22 mouse cellular contexts compared by ENCODE assay signal in the genomic region with DNA sequence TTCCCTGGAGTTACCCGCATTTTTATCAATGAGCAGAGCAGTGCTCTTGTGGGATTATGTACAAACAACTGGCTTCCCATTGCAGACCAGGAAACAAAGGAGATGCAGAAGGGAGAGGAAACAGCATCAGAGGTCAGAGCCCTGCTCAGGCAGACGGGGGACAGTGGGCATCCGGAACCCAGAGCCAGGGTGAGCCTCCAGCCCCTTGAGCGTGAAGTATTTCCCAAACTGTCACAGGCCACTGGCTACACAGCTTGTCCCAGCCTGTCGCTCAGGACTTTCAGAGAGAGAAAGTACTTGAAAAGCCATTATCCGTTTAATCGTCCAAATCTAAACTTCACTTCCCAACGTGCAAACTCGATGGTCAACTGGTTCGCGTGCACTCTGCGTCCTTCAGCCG.
DNase-seq lines count a peak whose midpoint lies in the region; ATAC-seq and TF ChIP-seq lines count a peak whose summit lies in the region.
"Had no signal": no experiment of that assay in that cellular context is flagged by ENCODE, and none has a peak within 500 bp of the region (broad histone marks: within the 10 kb centered on the region; RNA-seq: fewer than 3 reads in every experiment).

No protein-coding gene starts in this region.

- H3K4me1 ChIP-seq in hindbrain, embryonic 10.5 days (replicated peaks), result peaks cover 38% of the 10 kb centered on the region
- H3K4me1 ChIP-seq in hindbrain, embryonic 13.5 days (replicated peaks), result peaks cover 28% of the 10 kb centered on the region
- peaks cover 22% of the 10 kb centered on the region for H3K4me1 ChIP-seq in kidney, embryonic 15.5 days
- 0 out of 2 replicates have a peak, but pooled peaks cover 3% of the 10 kb centered on the region for H3K4me1 ChIP-seq in kidney, postnatal 0 days (replicated peaks; ENCODE audit: insufficient read depth, low read length)
- H3K4me1 ChIP-seq in midbrain, embryonic 11.5 days (ENCODE audit: control insufficient read depth, insufficient read depth, low read length), result peaks cover 14% of the 10 kb centered on the region
- H3K4me1 ChIP-seq in midbrain, embryonic 16.5 days (ENCODE audit: control insufficient read depth, insufficient read depth, low read length), result peaks cover 21% of the 10 kb centered on the region; the same call in 1 of the 2 replicates
- H3K4me1 ChIP-seq: embryonic facial prominence, embryonic 13.5 days; embryonic facial prominence, embryonic 15.5 days had no signal

- no peak for TF ChIP-seq CTCF in kidney, postnatal 0 days (IDR thresholded peaks at IDR 0.05; ENCODE audit: low read depth)

- no peak for ATAC-seq in hindbrain, embryonic 13.5 days (ENCODE audit: low FRiP score)
- ATAC-seq in kidney, embryonic 15.5 days (replicated peaks; ENCODE audit: low FRiP score), result peak; percentile 77
- peak; percentile 66; the same call in 1 of the 2 replicates for ATAC-seq in kidney, postnatal 0 days (replicated peaks; ENCODE audit: low FRiP score, low read depth)
- ATAC-seq in midbrain, embryonic 11.5 days (ENCODE audit: low FRiP score), result peak; percentile 23; the same call in 1 of the 2 replicates
- ATAC-seq in midbrain, embryonic 16.5 days, result no peak
- ATAC-seq: forebrain, embryonic 16.5 days had no signal

- H3K9ac ChIP-seq in hindbrain, embryonic 13.5 days, result no peak overlapping the region
- no peak overlapping the region for H3K9ac ChIP-seq in kidney, embryonic 15.5 days
- no peak overlapping the region for H3K9ac ChIP-seq in kidney, postnatal 0 days (ENCODE audit: low read depth, low read length)
- no peak overlapping the region for H3K9ac ChIP-seq in midbrain, embryonic 11.5 days (ENCODE audit: low read length)
- H3K9ac ChIP-seq in midbrain, embryonic 16.5 days (ENCODE audit: low read depth, low read length), result no peak overlapping the region
- H3K9ac ChIP-seq: embryonic facial prominence, embryonic 13.5 days; embryonic facial prominence, embryonic 15.5 days had no signal

- H3K4me2 ChIP-seq in hindbrain, embryonic 13.5 days, result no peak overlapping the region
- H3K4me2 ChIP-seq in kidney, embryonic 15.5 days, result no peak overlapping the region
- no peak overlapping the region for H3K4me2 ChIP-seq in kidney, postnatal 0 days (ENCODE audit: low read length)
- no peak overlapping the region for H3K4me2 ChIP-seq in midbrain, embryonic 11.5 days
- no peak overlapping the region for H3K4me2 ChIP-seq in midbrain, embryonic 16.5 days (ENCODE audit: low read length)
- H3K4me2 ChIP-seq: embryonic facial prominence, embryonic 13.5 days; embryonic facial prominence, embryonic 15.5 days had no signal

- peaks cover 13% of the 10 kb centered on the region; the same call in 1 of the 2 replicates for H3K27me3 ChIP-seq in hindbrain, embryonic 10.5 days (ENCODE audit: insufficient read depth, poor library complexity, severe bottlenecking)
- H3K27me3 ChIP-seq in hindbrain, embryonic 13.5 days, result 0 out of 2 replicates have a peak, but pooled peaks cover 5% of the 10 kb centered on the region
- H3K27me3 ChIP-seq in kidney, embryonic 15.5 days, result no peaks in the 10 kb centered on the region
- H3K27me3 ChIP-seq in kidney, postnatal 0 days (ENCODE audit: insufficient read depth, low read length), result no peaks in the 10 kb centered on the region
- H3K27me3 ChIP-seq in midbrain, embryonic 11.5 days (ENCODE audit: control insufficient read depth, insufficient read depth, low read length), result no peaks in the 10 kb centered on the region; the same call in 1 of the 2 replicates
- no peaks in the 10 kb centered on the region for H3K27me3 ChIP-seq in midbrain, embryonic 16.5 days (ENCODE audit: control insufficient read depth, insufficient read depth, low read depth, low read length)

- DNase-seq in hindbrain, embryonic 10.5 days (ENCODE audit: low spot score), result no peak
- DNase-seq in kidney, postnatal 36 days, result no peak
- peak; percentile 33 for DNase-seq in kidney, postnatal 0 days (ENCODE audit: low spot score)
- no peak for DNase-seq in kidney, adult 9 months
- DNase-seq in midbrain, embryonic 11.5 days (ENCODE audit: low spot score, missing footprints), result no peak
- DNase-seq: adrenal gland, adult 2 months; adrenal gland, postnatal 10 days; adrenal gland, postnatal 25 days; cerebellum, adult 11 months; cerebellum, adult 18-20 months; cerebellum, adult 8-10 months; cerebellum, adult 9-11 months; cerebellum, postnatal 14 days; cerebellum, postnatal 36 days; embryo, embryonic 11 days had no signal

- no peak overlapping the region for H3K4me3 ChIP-seq in hindbrain, embryonic 10.5 days
- no peak overlapping the region for H3K4me3 ChIP-seq in hindbrain, embryonic 13.5 days
- H3K4me3 ChIP-seq in kidney, embryonic 15.5 days (replicated peaks), result no peak overlapping the region
- no peak overlapping the region for H3K4me3 ChIP-seq in kidney, postnatal 0 days (replicated peaks; ENCODE audit: low read depth, low read length)
- no peak overlapping the region for H3K4me3 ChIP-seq in midbrain, embryonic 11.5 days (ENCODE audit: low read depth, low read length)
- H3K4me3 ChIP-seq in midbrain, embryonic 16.5 days (ENCODE audit: low read depth, low read length), result no peak overlapping the region
- H3K4me3 ChIP-seq: embryonic facial prominence, embryonic 13.5 days; embryonic facial prominence, embryonic 15.5 days; erythroblast, embryonic 14.5 days had no signal

- H3K9me3 ChIP-seq in hindbrain, embryonic 10.5 days, result no peaks in the 10 kb centered on the region
- H3K9me3 ChIP-seq in hindbrain, embryonic 13.5 days, result no peaks in the 10 kb centered on the region
- no peaks in the 10 kb centered on the region for H3K9me3 ChIP-seq in kidney, embryonic 15.5 days (replicated peaks)
- H3K9me3 ChIP-seq in kidney, postnatal 0 days (replicated peaks; ENCODE audit: low read length), result no peaks in the 10 kb centered on the region
- H3K9me3 ChIP-seq in midbrain, embryonic 11.5 days (ENCODE audit: control insufficient read depth, low read length), result no peaks in the 10 kb centered on the region
- no peaks in the 10 kb centered on the region for H3K9me3 ChIP-seq in midbrain, embryonic 16.5 days (replicated peaks; ENCODE audit: control insufficient read depth, low read length, poor library complexity, severe bottlenecking)
- H3K9me3 ChIP-seq: embryonic facial prominence, embryonic 13.5 days; embryonic facial prominence, embryonic 15.5 days had no signal

- H3K36me3 ChIP-seq in hindbrain, embryonic 10.5 days, result no peaks in the 10 kb centered on the region
- no peaks in the 10 kb centered on the region for H3K36me3 ChIP-seq in hindbrain, embryonic 13.5 days
- no peaks in the 10 kb centered on the region for H3K36me3 ChIP-seq in kidney, embryonic 15.5 days
- no peaks in the 10 kb centered on the region for H3K36me3 ChIP-seq in kidney, postnatal 0 days (ENCODE audit: insufficient read depth, low read length)
- no peaks in the 10 kb centered on the region for H3K36me3 ChIP-seq in midbrain, embryonic 11.5 days (ENCODE audit: control insufficient read depth, insufficient read depth, low read length)
- no peaks in the 10 kb centered on the region for H3K36me3 ChIP-seq in midbrain, embryonic 16.5 days (ENCODE audit: control insufficient read depth, insufficient read depth, low read length)
- H3K36me3 ChIP-seq: embryonic facial prominence, embryonic 13.5 days; embryonic facial prominence, embryonic 15.5 days had no signal

- H3K27ac ChIP-seq in hindbrain, embryonic 10.5 days, result 0 out of 2 replicates have a peak overlapping the region, but pooled peaks have one; percentile 16
- no peak overlapping the region for H3K27ac ChIP-seq in hindbrain, embryonic 13.5 days
- H3K27ac ChIP-seq in kidney, embryonic 15.5 days, result peak overlapping the region; percentile 48; the same call in 1 of the 2 replicates
- no peak overlapping the region for H3K27ac ChIP-seq in kidney, postnatal 0 days
- no peak overlapping the region for H3K27ac ChIP-seq in midbrain, embryonic 11.5 days (ENCODE audit: low read depth, low read length)
- H3K27ac ChIP-seq in midbrain, embryonic 16.5 days (ENCODE audit: low read length), result no peak overlapping the region
- H3K27ac ChIP-seq: embryonic facial prominence, embryonic 13.5 days; embryonic facial prominence, embryonic 15.5 days had no signal

- WGBS in hindbrain, embryonic 10.5 days, result 52% methylated on average over 13 of the region's 13 CpGs
- WGBS in hindbrain, embryonic 13.5 days, result 57% methylated on average over 13 of the region's 13 CpGs
- WGBS in kidney, embryonic 15.5 days, result 45% methylated on average over 13 of the region's 13 CpGs
- 49% methylated on average over 13 of the region's 13 CpGs for WGBS in kidney, postnatal 0 days
- WGBS in midbrain, embryonic 11.5 days, result 31% methylated on average over 13 of the region's 13 CpGs
- 26% methylated on average over 13 of the region's 13 CpGs for WGBS in midbrain, embryonic 16.5 days

Comparison
In these comparisons a context has a peak if more than half of its experiments do, and no peak if none do; other contexts are left out.
1. H3K27ac ChIP-seq: peak in hindbrain, embryonic 10.5 days (single experiment) and kidney, embryonic 15.5 days (single experiment); none in hindbrain, embryonic 13.5 days (single experiment), kidney, postnatal 0 days (single experiment), midbrain, embryonic 11.5 days (single experiment) and midbrain, embryonic 16.5 days (single experiment).
2. ATAC-seq: peak in kidney, embryonic 15.5 days (single experiment), kidney, postnatal 0 days (single experiment) and midbrain, embryonic 11.5 days (single experiment); none in hindbrain, embryonic 13.5 days (single experiment) and midbrain, embryonic 16.5 days (single experiment).